Mouse (Mus musculus) CD4-positive, CD25-positive, alpha-beta regulatory T cell (primary cell): ENCODE results near the gene Tgfb2. TPM values are rescaled to one million over a fixed set of nuclear protein-coding genes. Genes with fewer than 3 reads are reported as not detected.

Source experiments
- polyA plus RNA-seq: library from polyadenylated mRNA; unstranded; fragments of 100-300 nt; shearing (Covaris generic); gene quantifications from one replicate; pipeline ENCODE4 v1.2.1, GENCODE M21; 2017

Tgfb2 gene
- polyA plus RNA-seq, result 0.07 TPM

DNA sequence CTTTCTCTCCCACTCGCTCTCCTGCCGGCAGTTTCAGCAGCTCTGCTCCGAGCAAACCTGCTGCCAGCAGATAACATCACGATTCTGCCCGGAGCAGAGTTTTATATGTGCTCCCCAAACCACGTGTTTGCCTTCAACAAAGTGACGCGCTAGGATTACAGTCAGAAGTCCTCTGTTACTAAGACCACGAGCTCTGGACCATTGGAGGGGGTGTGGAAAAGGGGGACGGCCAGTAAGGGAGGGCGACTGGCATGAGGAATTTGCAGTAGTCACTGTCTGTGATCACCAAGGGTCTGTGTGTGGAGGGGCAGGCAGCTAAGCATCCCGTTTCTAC, at the start of gene Tgfb2:
Gene Tgfb2, minus strand, starts transcription at position 75 of the 334 bp plus-strand sequence.

DNA sequence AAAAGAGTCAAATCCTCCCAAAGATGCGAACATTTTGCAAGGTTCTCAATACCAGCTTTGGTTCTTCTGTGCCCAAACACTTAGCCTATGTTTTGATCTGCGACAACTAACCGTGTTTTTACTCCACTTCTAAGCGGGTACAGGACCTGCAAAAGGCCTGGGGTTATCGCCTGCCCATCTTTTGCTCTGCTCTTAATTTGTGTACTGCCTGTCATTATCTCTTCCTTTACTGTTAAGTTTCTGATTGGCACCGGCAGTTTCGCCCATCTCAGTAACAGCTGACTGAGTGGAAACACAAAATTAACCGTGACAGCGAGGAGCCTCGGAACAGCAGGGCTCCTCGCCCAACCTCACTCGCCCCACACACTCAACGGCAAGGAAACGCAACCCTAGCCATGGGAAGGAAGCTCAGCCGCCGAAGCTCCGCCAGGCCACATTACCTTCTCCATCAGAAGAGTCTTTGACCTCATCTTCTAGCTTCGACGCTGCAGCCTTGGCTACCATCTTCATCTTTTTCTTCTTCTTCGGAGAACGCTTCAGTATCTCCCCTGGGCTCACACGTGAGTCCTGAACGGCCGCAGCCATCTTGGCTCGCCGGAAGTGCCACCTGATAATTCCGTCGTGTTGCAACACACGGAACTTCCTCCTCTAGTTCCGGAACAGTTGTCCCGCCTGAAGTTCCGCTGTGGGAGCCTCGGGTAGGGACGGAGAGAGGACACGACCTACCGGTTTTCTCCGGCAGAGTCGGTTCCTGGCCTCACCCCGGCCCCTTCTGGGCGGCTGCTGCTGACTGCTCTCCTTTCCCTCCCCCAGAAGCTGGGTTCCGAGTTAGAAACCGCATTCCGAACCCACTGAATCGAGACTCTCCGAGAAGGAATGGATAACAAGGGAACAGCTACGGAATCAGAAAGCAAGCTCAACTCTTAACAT, 43.2 kb upstream of the Tgfb2 start, which contains the start of gene Rrp15:
Gene Rrp15, minus strand, starts transcription at position 635 of the 930 bp plus-strand sequence.

Other genes with a start within 250 kb of the Tgfb2 start
- 37.5 TPM for gene Rrp15, start 43.4 kb upstream of the Tgfb2 start, polyA plus RNA-seq